Mouse (Mus musculus) hindbrain, embryonic 11.5 days (tissue): ENCODE data around the gene Adat3. TPM values are rescaled to one million over a fixed set of nuclear protein-coding genes. Genes with fewer than 3 reads are reported as not detected.

Experiments
- ATAC-seq: fragments of 200-750 bp; cut with Nextera tagmentation; 2 replicates; pipeline ENCODE4 v1.8.0; 2017; ENCODE audit warnings: mild to moderate bottlenecking, moderate TSS enrichment, moderate library complexity; ENCODE audit not compliant: low FRiP score
- DNase-seq: peaks from one replicate; pipeline ENCODE4 v3.0.0-alpha.2; 2015; ENCODE audit warnings: low spot score
- H3K27ac ChIP-seq: fragments of 300-500 bp; sonication (generic); 2 replicates; pipeline ENCODE4 v1.5.1; 2014; ENCODE audit warnings: mild to moderate bottlenecking, low read depth, low read length
- H3K27me3 ChIP-seq: fragments of 300-500 bp; sonication (generic); 2 replicates; pipeline ENCODE4 v1.6.1; 2014; ENCODE audit warnings: mild to moderate bottlenecking, low read length, moderate library complexity, mixed read lengths; ENCODE audit not compliant: control insufficient read depth, insufficient read depth
- H3K36me3 ChIP-seq: fragments of 300-500 bp; sonication (generic); 2 replicates; pipeline ENCODE4 v1.6.1; 2014; ENCODE audit warnings: mild to moderate bottlenecking, low read length, moderate library complexity, mixed read lengths; ENCODE audit not compliant: control insufficient read depth, insufficient read depth
- H3K4me1 ChIP-seq: fragments of 300-500 bp; sonication (generic); replicated peaks from 2 replicates; pipeline ENCODE4 v1.6.1; 2014; ENCODE audit warnings: low read length, mixed read lengths; ENCODE audit not compliant: control insufficient read depth, insufficient read depth
- H3K4me2 ChIP-seq: fragments of 300-500 bp; sonication (generic); replicated peaks from 2 replicates; pipeline ENCODE4 v1.6.1; 2014; ENCODE audit warnings: mild to moderate bottlenecking, low read depth, low read length
- H3K4me3 ChIP-seq: fragments of 300-500 bp; sonication (generic); 2 replicates; pipeline ENCODE4 v1.5.1; 2014; ENCODE audit warnings: low read depth, low read length
- H3K9ac ChIP-seq: fragments of 300-500 bp; sonication (generic); 2 replicates; pipeline ENCODE4 v1.6.1; 2014; ENCODE audit warnings: low read depth, low read length
- H3K9me3 ChIP-seq: fragments of 300-500 bp; sonication (generic); 2 replicates; pipeline ENCODE4 v1.6.1; 2016; ENCODE audit warnings: low read length; ENCODE audit not compliant: control insufficient read depth
- WGBS: fragments of 180-500 bp; shearing (Covaris S2); extraction: QIAGEN DNeasy Blood & Tissue Kit; methylation state at CpG from one replicate; pipeline ENCODE4 v1.1.7; 2014; 5-methylcytosine and 5-hydroxymethylcytosine counted together
- polyA plus RNA-seq: library from polyadenylated mRNA; unstranded; fragments of >200 nt; fragmentation: Nextera tagmentation; extraction: Ambion mirVana; gene quantifications from 2 replicates; pipeline ENCODE4 v1.2.1, GENCODE M21; 2014

Gene Adat3
- polyA plus RNA-seq, 1 experiment from 2014 or later = 7.4 TPM

GRCm38 (mm10) chr10:80576351-80577194, 26.1 kb upstream of the Adat3 start:
- peaks cover 10% of the 10 kb centered on the region for H3K4me1 ChIP-seq
- ATAC-seq = peak; percentile 13; the same call in 1 of the 2 replicates
- WGBS = under 1% methylated on average over 58 of the region's 96 CpGs

GRCm38 (mm10) chr10:80577195-80578130, 25.2 kb upstream of the Adat3 start, which contains the start of gene Klf16:
Klf16 (minus strand) TSS chr10:80577321.
- ATAC-seq = peak; percentile 80
- WGBS = under 1% methylated on average over 71 of the region's 97 CpGs
- H3K4me1 ChIP-seq = peaks cover 4% of the 10 kb centered on the region

More at GRCm38 (mm10) chr10:80576351-80577194, 26.1 kb upstream of the Adat3 start:
- Histone ChIP-seq H3K9ac (peak overlapping the region; percentile 60), H3K27ac (peak overlapping the region; percentile 82), H3K27me3 (no peaks in the 10 kb centered on the region), H3K4me3 (peak overlapping the region; percentile 82), H3K4me2 (peak overlapping the region; percentile 97), H3K36me3 (no peaks in the 10 kb centered on the region), H3K9me3 (no peaks in the 10 kb centered on the region)
- DNase-seq = peak; percentile 57

GRCm38 (mm10) chr10:80578131-80578750, 24.4 kb upstream of the Adat3 start:
- Histone ChIP-seq H3K27ac (peak overlapping the region; percentile 82), H3K4me1 (peaks cover 4% of the 10 kb centered on the region), H3K9me3 (no peaks in the 10 kb centered on the region), H3K9ac (peak overlapping the region; percentile 60; the same call in 1 of the 2 replicates), H3K27me3 (no peaks in the 10 kb centered on the region), H3K4me3 (peak overlapping the region; percentile 82), H3K4me2 (peak overlapping the region; percentile 97), H3K36me3 (no peaks in the 10 kb centered on the region)
- peak; percentile 53 for ATAC-seq
- WGBS = under 1% methylated on average over 29 of the region's 29 CpGs
- DNase-seq = peak; percentile 86

More at GRCm38 (mm10) chr10:80577195-80578130, 25.2 kb upstream of the Adat3 start, which contains the start of gene Klf16:
- Histone ChIP-seq H3K27me3 (no peaks in the 10 kb centered on the region), H3K4me2 (peak within 1 kb of the TSS; percentile 97), H3K9me3 (no peaks in the 10 kb centered on the region), H3K27ac (peak within 1 kb of the TSS; percentile 82), H3K36me3 (no peaks in the 10 kb centered on the region), H3K9ac (peak within 1 kb of the TSS; percentile 60), H3K4me3 (peak within 1 kb of the TSS; percentile 82)
- peak; percentile 95 for DNase-seq

- Histone ChIP-seq H3K27ac (0 out of 2 replicates have a peak overlapping the region, but pooled peaks have one; percentile 33), H3K4me2 (0 out of 2 replicates have a peak overlapping the region, but pooled peaks have one; percentile 97), H3K4me1 (peaks cover 4% of the 10 kb centered on the region), H3K9ac (0 out of 2 replicates have a peak overlapping the region, but pooled peaks have one; percentile 15), H3K4me3 (no peak overlapping the region; the same call in 1 of the 2 replicates), H3K27me3 (no peaks in the 10 kb centered on the region), H3K36me3 (no peaks in the 10 kb centered on the region), H3K9me3 (no peaks in the 10 kb centered on the region)
- 8% methylated on average over 8 of the region's 8 CpGs for WGBS
- ATAC-seq = no peak
- DNase-seq = peak; percentile 56
These were observed 23.8 kb upstream of the Adat3 start for GRCm38 (mm10) chr10:80578911-80579310.

- Histone ChIP-seq H3K27me3 (no peaks in the 10 kb centered on the region), H3K4me1 (peaks cover 4% of the 10 kb centered on the region), H3K9ac (no peak overlapping the region), H3K4me2 (no peak overlapping the region), H3K9me3 (no peaks in the 10 kb centered on the region), H3K27ac (no peak overlapping the region), H3K36me3 (no peaks in the 10 kb centered on the region), H3K4me3 (no peak overlapping the region)
- DNase-seq = no peak
- no peak for ATAC-seq
- WGBS = 91% methylated on average over 5 of the region's 5 CpGs
These were observed 19.6 kb upstream of the Adat3 start for GRCm38 (mm10) chr10:80583047-80583446.

- Histone ChIP-seq H3K4me2 (no peak overlapping the region), H3K4me3 (no peak overlapping the region), H3K36me3 (no peaks in the 10 kb centered on the region), H3K27ac (no peak overlapping the region), H3K9me3 (no peaks in the 10 kb centered on the region), H3K9ac (no peak overlapping the region), H3K27me3 (no peaks in the 10 kb centered on the region), H3K4me1 (peaks cover 4% of the 10 kb centered on the region)
- WGBS = 71% methylated on average over 12 of the region's 12 CpGs
- no peak for DNase-seq
- ATAC-seq = no peak
These were observed 18.6 kb upstream of the Adat3 start for GRCm38 (mm10) chr10:80584045-80584488.

GRCm38 (mm10) chr10:80584642-80585552, 17.8 kb upstream of the Adat3 start:
- Histone ChIP-seq H3K9ac (no peak overlapping the region), H3K4me3 (no peak overlapping the region), H3K27me3 (no peaks in the 10 kb centered on the region), H3K9me3 (no peaks in the 10 kb centered on the region), H3K36me3 (no peaks in the 10 kb centered on the region), H3K4me2 (no peak overlapping the region), H3K27ac (no peak overlapping the region), H3K4me1 (peaks cover 4% of the 10 kb centered on the region)
- ATAC-seq (no peak), DNase-seq (no peak)
- 80% methylated on average over 12 of the region's 12 CpGs for WGBS
